Mouse (Mus musculus): ENCODE data around the gene Mcrip1. TPM values are rescaled to one million over a fixed set of nuclear protein-coding genes. Genes with fewer than 3 reads are reported as not detected.
A peak's percentile ranks its signal among the peaks of the same experiment; 100 is the strongest.

Mcrip1 gene
- polyA plus RNA-seq, 1 experiment from 2014 or later: 134 TPM

DNA sequence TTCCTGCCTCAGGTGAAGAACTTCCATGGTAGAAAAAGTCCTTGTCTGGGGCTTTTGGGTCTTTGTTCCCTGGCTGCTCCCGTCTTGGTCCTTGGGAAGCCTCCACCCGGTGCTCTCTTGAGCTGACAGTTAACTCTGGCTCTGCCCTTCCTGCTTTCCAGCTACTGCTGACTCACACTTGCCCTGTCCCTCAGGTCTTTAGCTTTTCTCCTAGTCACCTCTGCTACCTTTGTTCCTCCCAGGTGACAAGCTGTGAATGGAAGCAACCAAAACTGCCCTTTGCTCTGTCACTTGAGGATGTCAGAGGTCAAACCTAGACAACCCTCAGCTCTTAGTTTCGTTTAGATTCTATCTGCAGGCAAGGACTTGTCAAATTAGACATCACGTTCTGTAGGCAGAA lies 39.6 kb downstream of the Mcrip1 start:
- H3K9ac ChIP-seq: peak overlapping the region; percentile 80
- no peaks in the 10 kb centered on the region for H3K9me3 ChIP-seq

DNA sequence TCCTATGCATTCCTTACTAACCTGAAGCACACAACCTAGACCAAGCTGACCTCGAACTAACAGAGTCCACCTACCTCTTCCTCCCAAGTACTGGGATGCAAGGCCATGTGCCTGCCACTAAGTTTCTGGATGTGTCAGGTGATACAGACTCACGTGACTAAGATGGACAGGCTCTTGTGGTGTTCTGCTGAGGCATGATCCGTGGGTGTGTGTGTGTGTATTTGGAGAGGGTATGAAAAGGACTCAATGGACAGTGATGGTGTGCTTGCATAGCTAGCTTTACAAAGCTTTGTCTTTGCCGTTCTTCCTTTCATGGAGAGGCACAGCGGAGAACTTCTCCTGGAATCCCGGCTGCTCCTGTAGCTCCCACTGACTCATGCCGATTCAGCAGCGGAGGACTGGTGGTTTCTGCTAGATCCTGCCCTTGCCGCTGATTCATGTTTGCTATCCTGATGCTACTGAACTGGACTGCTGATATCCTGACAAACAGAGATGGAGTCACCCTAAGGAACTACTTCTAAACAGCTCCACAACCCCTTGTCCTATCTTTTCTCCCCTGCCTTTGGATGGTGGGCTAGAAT lies 41.1 kb downstream of the Mcrip1 start:
- H3K4me2 ChIP-seq: no peak overlapping the region
- H3K36me3 ChIP-seq: no peaks in the 10 kb centered on the region
- H3K27ac ChIP-seq (replicated peaks): no peak overlapping the region
- no peak overlapping the region for H3K9ac ChIP-seq
- H3K9me3 ChIP-seq: no peaks in the 10 kb centered on the region
- H3K4me1 ChIP-seq: peaks cover 13% of the 10 kb centered on the region
- no peak overlapping the region for H3K4me3 ChIP-seq
- H3K27me3 ChIP-seq (replicated peaks): no peaks in the 10 kb centered on the region
- WGBS: 77% methylated on average over 9 of the region's 9 CpGs
- ATAC-seq (ENCODE audit: extremely low read depth, insufficient number of reproducible peaks, low FRiP score, low TSS enrichment): no peak

More for the DNA sequence above, 39.6 kb downstream of the Mcrip1 start:
- Histone ChIP-seq H3K27me3 (replicated peaks) (no peaks in the 10 kb centered on the region), H3K36me3 (no peaks in the 10 kb centered on the region), H3K27ac (replicated peaks) (peak overlapping the region; percentile 41; the same call in 1 of the 2 replicates), H3K4me3 (no peak overlapping the region), H3K4me1 (peaks cover 13% of the 10 kb centered on the region), H3K4me2 (peak overlapping the region; percentile 69)
- 34% methylated on average over 4 of the region's 4 CpGs for WGBS
- ATAC-seq (ENCODE audit: extremely low read depth, insufficient number of reproducible peaks, low FRiP score, low TSS enrichment): no peak

DNA sequence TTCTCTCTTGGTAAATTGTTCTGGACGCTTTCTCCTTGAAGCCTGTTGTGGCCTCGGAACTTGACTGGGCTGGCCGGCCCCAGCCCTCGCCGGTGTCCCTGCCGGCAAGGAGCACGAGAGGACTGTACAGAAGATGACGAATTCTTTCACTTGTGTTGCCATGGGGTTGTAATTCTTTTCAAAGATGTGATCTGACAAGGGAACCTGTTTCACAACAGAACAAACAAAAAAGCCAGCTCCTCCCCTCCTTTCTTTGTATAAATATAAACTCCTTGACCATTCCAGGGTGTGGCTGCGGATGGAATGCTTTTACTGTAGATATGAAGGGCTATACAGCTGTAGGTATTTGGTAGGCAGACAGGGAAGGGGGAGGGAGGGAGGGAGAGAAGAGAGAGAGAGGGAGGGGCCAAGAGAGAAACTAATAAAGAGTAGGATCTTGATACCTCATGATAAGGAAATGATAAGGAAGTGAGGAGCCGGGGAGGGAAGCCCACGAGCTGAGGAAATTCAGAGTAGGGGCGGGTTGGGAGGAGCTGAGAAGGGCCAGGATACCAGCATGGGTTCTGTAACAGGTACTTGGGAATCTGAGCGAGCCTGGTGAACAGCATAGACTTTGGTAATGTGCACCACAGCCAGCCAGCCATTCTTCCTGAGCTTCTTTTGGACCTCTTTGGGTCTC lies 41.8 kb downstream of the Mcrip1 start:
- H3K27ac ChIP-seq (replicated peaks): no peak overlapping the region; the same call in 1 of the 2 replicates
- no peak for ATAC-seq (ENCODE audit: extremely low read depth, insufficient number of reproducible peaks, low FRiP score, low TSS enrichment)
- no peaks in the 10 kb centered on the region for H3K9me3 ChIP-seq
- peaks cover 13% of the 10 kb centered on the region for H3K4me1 ChIP-seq
- H3K27me3 ChIP-seq (replicated peaks): no peaks in the 10 kb centered on the region
- no peak overlapping the region for H3K9ac ChIP-seq
- no peak overlapping the region for H3K4me3 ChIP-seq
- no peak overlapping the region for H3K4me2 ChIP-seq
- no peaks in the 10 kb centered on the region for H3K36me3 ChIP-seq
- WGBS: 63% methylated on average over 13 of the region's 13 CpGs

DNA sequence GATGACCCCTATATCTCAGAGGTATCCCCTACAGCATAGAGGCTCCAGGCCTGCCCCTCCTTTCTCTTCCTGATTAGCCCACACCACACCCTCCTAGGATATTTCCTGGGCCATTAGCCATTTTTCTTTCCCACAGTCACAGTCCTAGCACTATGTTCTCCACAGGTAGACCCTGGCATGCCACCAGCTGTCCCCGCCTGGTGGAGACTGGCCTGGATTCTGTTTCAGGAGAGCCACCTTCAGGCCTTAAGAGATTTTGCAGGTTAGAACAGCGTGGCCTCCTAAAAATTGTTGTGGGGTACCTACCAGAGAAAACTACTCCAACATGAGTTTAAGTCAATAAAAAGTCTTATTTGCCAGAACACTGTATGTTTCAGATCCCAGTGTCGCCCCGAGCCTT lies 42.6 kb downstream of the Mcrip1 start:
- WGBS: 63% methylated on average over 4 of the region's 4 CpGs
- H3K9me3 ChIP-seq: no peaks in the 10 kb centered on the region
- H3K27me3 ChIP-seq (replicated peaks): no peaks in the 10 kb centered on the region
- no peak for ATAC-seq (ENCODE audit: extremely low read depth, insufficient number of reproducible peaks, low FRiP score, low TSS enrichment)
- H3K4me2 ChIP-seq: no peak overlapping the region
- H3K4me3 ChIP-seq: no peak overlapping the region
- H3K36me3 ChIP-seq: no peaks in the 10 kb centered on the region
- H3K9ac ChIP-seq: no peak overlapping the region
- H3K4me1 ChIP-seq: peaks cover 13% of the 10 kb centered on the region
- no peak overlapping the region for H3K27ac ChIP-seq (replicated peaks)

DNA sequence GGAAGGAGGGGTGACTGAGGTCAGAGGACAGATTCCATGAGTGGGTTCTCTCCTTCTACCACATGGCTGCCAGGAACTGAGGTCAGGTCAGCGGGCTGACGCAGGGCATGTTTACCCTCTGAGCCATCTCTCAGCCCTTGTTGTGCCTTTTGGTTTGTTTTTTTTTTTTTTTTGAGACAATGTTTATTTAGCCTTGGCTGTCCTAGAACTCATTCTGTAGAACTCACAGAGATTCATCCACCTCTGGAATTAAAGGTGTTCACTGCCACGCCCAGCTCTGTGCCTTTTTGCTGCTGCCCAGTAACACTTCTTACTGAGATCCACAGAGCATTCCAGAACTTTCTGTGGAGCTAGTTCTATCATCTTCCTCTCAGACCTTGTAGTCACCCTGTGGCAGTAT lies 43.9 kb downstream of the Mcrip1 start:
- Histone ChIP-seq H3K27ac (replicated peaks) (no peak overlapping the region), H3K36me3 (no peaks in the 10 kb centered on the region), H3K9me3 (no peaks in the 10 kb centered on the region), H3K27me3 (replicated peaks) (no peaks in the 10 kb centered on the region), H3K4me1 (peaks cover 8% of the 10 kb centered on the region), H3K9ac (no peak overlapping the region), H3K4me3 (no peak overlapping the region), H3K4me2 (no peak overlapping the region)
- ATAC-seq (ENCODE audit: extremely low read depth, insufficient number of reproducible peaks, low FRiP score, low TSS enrichment): no peak
- WGBS: 86% methylated on average over 3 of the region's 3 CpGs

DNA sequence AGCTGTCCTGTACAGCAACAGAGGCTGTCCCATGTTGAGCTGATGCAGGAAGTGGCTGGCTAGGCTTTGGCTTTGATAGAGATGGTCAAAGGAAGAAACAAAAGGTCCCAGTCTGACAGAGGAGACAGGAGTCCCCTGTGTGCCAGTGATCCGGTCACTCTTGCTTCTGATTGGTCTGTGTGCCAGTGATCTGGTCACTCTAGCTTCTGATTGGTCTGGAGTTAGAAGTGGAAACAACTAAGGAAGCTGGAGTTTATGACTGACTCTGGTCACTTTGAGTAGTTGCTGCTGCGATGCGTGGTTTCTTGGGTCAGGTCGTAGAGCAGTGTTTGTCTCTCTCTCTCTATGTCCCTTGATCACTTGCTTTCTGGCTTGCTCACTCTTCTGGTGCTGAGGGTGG lies 47.8 kb downstream of the Mcrip1 start:
- no peak overlapping the region for H3K4me3 ChIP-seq
- no peaks in the 10 kb centered on the region for H3K9me3 ChIP-seq
- H3K4me2 ChIP-seq: no peak overlapping the region
- peaks cover 26% of the 10 kb centered on the region for H3K36me3 ChIP-seq
- peaks cover 8% of the 10 kb centered on the region for H3K4me1 ChIP-seq
- no peaks in the 10 kb centered on the region for H3K27me3 ChIP-seq (replicated peaks)
- no peak for ATAC-seq (ENCODE audit: extremely low read depth, insufficient number of reproducible peaks, low FRiP score, low TSS enrichment)
- H3K9ac ChIP-seq: no peak overlapping the region
- H3K27ac ChIP-seq (replicated peaks): no peak overlapping the region
- WGBS: 89% methylated on average over 4 of the region's 4 CpGs

DNA sequence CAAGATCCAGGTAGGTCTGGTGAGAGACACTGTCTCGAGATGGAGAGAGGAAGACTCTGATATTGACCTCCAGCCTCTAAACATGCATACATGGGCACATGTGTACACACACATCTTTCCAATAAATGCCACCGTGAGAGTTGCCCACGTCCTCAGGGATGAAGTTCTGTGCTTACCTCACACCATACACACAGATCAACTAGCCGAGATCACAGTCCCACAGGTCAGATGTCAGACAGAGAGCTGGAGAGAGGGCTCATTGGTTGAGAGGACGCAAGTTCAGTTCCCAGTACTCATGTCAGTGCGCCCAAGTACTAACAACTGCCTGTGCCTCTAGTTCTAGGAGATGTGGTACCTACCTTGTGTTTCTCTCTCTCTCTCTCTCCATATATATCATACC lies 48.5 kb downstream of the Mcrip1 start:
- H3K4me1 ChIP-seq: peaks cover 8% of the 10 kb centered on the region
- H3K27me3 ChIP-seq (replicated peaks): no peaks in the 10 kb centered on the region
- H3K36me3 ChIP-seq: peaks cover 33% of the 10 kb centered on the region
- no peak for ATAC-seq (ENCODE audit: extremely low read depth, insufficient number of reproducible peaks, low FRiP score, low TSS enrichment)
- H3K27ac ChIP-seq (replicated peaks): no peak overlapping the region
- H3K4me3 ChIP-seq: no peak overlapping the region
- 0 out of 2 replicates have a peak overlapping the region, but pooled peaks have one; percentile 29 for H3K9ac ChIP-seq
- no peak overlapping the region for H3K4me2 ChIP-seq
- no peaks in the 10 kb centered on the region for H3K9me3 ChIP-seq
- 63% methylated on average over 6 of the region's 6 CpGs for WGBS

DNA sequence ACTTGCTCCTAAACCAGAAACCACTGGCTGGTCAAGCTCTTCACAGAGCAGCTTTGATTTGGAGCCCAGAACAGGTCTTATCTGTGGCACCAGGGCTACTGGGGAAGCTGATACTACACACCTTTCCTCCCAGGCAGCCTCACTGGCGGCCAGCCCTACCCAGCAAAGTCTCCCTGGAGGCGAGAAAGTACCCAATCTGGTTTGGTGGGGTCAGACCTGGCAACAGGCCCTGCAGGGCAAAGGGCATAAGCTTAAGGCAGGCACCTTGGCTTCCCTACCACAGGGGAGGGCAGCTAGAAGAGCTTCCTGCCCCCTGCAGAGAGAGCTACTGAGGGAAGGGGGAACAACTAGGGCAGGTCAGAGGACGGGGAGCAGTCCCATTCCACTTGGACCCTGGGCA lies 49.2 kb downstream of the Mcrip1 start:
- H3K27ac ChIP-seq (replicated peaks): no peak overlapping the region
- no peaks in the 10 kb centered on the region for H3K9me3 ChIP-seq
- H3K4me3 ChIP-seq: no peak overlapping the region
- no peaks in the 10 kb centered on the region for H3K27me3 ChIP-seq (replicated peaks)
- H3K9ac ChIP-seq: peak overlapping the region; percentile 29
- no peak for ATAC-seq (ENCODE audit: extremely low read depth, insufficient number of reproducible peaks, low FRiP score, low TSS enrichment)
- H3K4me2 ChIP-seq: no peak overlapping the region
- peaks cover 8% of the 10 kb centered on the region for H3K4me1 ChIP-seq
- WGBS: 7% methylated on average over 3 of the region's 3 CpGs
- peaks cover 39% of the 10 kb centered on the region for H3K36me3 ChIP-seq

DNA sequence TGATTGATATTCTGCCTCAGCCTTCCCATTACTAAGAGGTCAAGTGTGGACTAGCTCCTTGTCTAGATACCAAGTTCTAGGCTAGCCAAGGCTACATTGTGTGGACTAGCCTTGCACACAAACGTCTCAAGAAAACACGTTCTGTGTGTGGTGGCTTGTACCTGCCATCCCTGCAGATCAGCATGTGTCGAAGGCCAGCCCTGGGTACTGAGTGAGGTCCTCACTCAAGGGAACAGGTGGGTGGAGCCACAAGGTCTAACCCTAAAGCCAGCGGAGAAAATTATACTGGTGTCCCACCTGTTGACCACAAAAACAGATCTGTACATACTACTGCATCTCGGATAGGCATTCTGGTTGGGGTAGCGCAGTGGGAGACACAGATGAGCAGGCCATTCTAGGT lies 49.6 kb downstream of the Mcrip1 start:
- H3K27me3 ChIP-seq (replicated peaks): no peaks in the 10 kb centered on the region
- WGBS: 78% methylated on average over 6 of the region's 6 CpGs
- ATAC-seq (ENCODE audit: extremely low read depth, insufficient number of reproducible peaks, low FRiP score, low TSS enrichment): no peak
- H3K4me1 ChIP-seq: peaks cover 8% of the 10 kb centered on the region
- no peaks in the 10 kb centered on the region for H3K9me3 ChIP-seq
- H3K4me3 ChIP-seq: no peak overlapping the region
- no peak overlapping the region for H3K4me2 ChIP-seq
- H3K36me3 ChIP-seq: peaks cover 44% of the 10 kb centered on the region
- no peak overlapping the region for H3K27ac ChIP-seq (replicated peaks)
- H3K9ac ChIP-seq: no peak overlapping the region

DNA sequence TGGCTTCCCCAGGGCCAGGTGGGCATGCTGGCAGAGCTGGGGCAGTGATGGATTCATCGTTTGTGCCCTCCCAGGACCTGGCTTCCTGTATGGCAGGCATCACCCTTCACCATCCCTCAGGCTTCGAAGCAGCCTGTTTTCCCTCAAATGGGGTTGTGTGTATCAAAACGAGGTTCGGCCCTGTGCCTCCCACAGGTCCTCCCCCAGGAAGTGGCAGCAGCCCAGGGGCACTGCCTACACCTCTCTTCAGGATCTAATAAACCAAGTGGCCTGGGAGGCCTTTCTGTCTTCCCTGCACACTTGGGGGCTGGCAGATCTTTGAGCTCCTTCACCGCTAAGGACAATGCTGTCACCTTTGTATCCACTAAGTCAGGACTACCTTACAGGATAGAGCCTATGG lies 50.6 kb downstream of the Mcrip1 start:
- no peak overlapping the region for H3K27ac ChIP-seq (replicated peaks)
- H3K4me2 ChIP-seq: no peak overlapping the region
- H3K4me1 ChIP-seq: peaks cover 8% of the 10 kb centered on the region
- no peaks in the 10 kb centered on the region for H3K9me3 ChIP-seq
- H3K4me3 ChIP-seq: no peak overlapping the region
- no peak for ATAC-seq (ENCODE audit: extremely low read depth, insufficient number of reproducible peaks, low FRiP score, low TSS enrichment)
- no peaks in the 10 kb centered on the region for H3K27me3 ChIP-seq (replicated peaks)
- H3K36me3 ChIP-seq: peaks cover 52% of the 10 kb centered on the region
- 87% methylated on average over 5 of the region's 5 CpGs for WGBS
- no peak overlapping the region for H3K9ac ChIP-seq

DNA sequence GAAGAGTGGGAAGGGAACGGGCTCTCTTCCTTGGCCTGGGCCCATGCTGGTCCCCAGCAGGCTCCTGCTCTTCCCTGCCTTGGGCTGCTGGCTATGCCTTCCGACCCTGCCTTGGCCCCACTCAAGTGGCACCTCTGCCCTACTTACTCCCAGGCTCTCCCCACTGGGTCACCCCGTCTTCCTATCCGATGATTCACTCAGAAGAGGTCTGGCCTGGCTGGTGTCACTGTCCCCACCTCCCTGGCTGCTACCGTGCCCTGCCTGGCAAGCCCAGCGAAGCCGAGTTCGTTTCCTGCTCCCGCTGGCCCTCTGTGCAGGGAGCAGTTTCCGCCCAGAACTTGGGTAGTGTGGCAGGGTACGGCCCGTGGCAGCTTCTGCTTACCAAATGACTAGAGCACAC lies 51.3 kb downstream of the Mcrip1 start:
- WGBS: 94% methylated on average over 12 of the region's 12 CpGs
- Histone ChIP-seq H3K4me2 (no peak overlapping the region), H3K4me3 (no peak overlapping the region), H3K36me3 (peaks cover 52% of the 10 kb centered on the region), H3K9ac (no peak overlapping the region), H3K9me3 (no peaks in the 10 kb centered on the region), H3K27me3 (replicated peaks) (no peaks in the 10 kb centered on the region), H3K27ac (replicated peaks) (no peak overlapping the region), H3K4me1 (peaks cover 15% of the 10 kb centered on the region)
- ATAC-seq (ENCODE audit: extremely low read depth, insufficient number of reproducible peaks, low FRiP score, low TSS enrichment): no peak

DNA sequence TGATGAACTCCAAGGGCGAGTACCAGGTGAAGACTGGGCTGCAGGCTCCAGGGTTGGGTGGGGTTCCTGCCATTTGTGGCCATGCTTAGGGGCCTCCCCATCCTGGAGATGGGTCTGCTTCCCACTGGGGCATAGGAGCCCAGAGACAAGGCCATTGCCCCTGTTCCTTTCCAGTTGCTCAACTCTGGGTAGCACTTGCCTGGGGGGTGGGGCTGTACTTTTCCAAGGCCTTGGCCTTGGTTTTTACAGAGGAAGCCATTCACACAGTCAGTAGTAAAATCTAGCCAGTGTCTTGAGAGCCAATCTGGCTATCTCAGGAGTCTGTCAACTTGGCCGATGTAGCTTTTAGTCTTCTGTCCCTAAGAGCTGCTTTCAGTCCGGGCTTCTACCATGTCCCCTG lies 52.1 kb downstream of the Mcrip1 start:
- H3K9me3 ChIP-seq: no peaks in the 10 kb centered on the region
- H3K27me3 ChIP-seq (replicated peaks): no peaks in the 10 kb centered on the region
- no peak overlapping the region for H3K9ac ChIP-seq
- no peak overlapping the region for H3K4me2 ChIP-seq
- 81% methylated on average over 3 of the region's 3 CpGs for WGBS
- peaks cover 52% of the 10 kb centered on the region for H3K36me3 ChIP-seq
- H3K4me1 ChIP-seq: peaks cover 23% of the 10 kb centered on the region
- no peak overlapping the region for H3K27ac ChIP-seq (replicated peaks)
- no peak for ATAC-seq (ENCODE audit: extremely low read depth, insufficient number of reproducible peaks, low FRiP score, low TSS enrichment)
- no peak overlapping the region for H3K4me3 ChIP-seq

Measured in heart, embryonic 13.5 days (tissue).